Mouse (Mus musculus) bone marrow, adult 2 months (tissue): ENCODE results near the gene Cep152.

ENCODE experiments used
- CTCF ChIP-seq: fragments of 200-500 bp; IDR thresholded peaks from 2 replicates; pipeline ENCODE4 v1.5.1; 2011; ENCODE audit warnings: low read length, control low read depth; ENCODE audit not compliant: control insufficient read depth, insufficient read depth
- POLR2A ChIP-seq: fragments of 200-500 bp; IDR thresholded peaks from 2 replicates; pipeline ENCODE4 v1.6.1; 2011; ENCODE audit warnings: low read depth, mild to moderate bottlenecking, control low read depth, low read length, borderline replicate concordance; ENCODE audit not compliant: control insufficient read depth

GRCm38 (mm10) chr2:125560037-125560436 is 64.9 kb downstream of the Cep152 start:
- TF ChIP-seq CTCF (no peak), POLR2A (no peak)
